Mouse (Mus musculus) midbrain, embryonic 11.5 days (tissue): ENCODE measurements at regions not wholly inside any gene's neighbourhood (a gene's known extent, or its start where the extent isn't known, plus 50 kb on each side); places are given as distances from the start of the nearest gene placed in this dataset.
A peak's percentile ranks its signal among the peaks of the same experiment; 100 is the strongest.

Experiments used
- ATAC-seq: fragments of 200-750 bp; cut with Nextera tagmentation; 2 replicates; pipeline ENCODE4 v1.8.0; 2017; ENCODE audit warnings: moderate TSS enrichment, moderate library complexity; ENCODE audit not compliant: low FRiP score
- DNase-seq: peaks from one replicate; pipeline ENCODE4 v3.0.0; 2015; ENCODE audit warnings: low spot score; ENCODE audit errors: missing footprints
- H3K27ac ChIP-seq: fragments of 300-500 bp; sonication (generic); 2 replicates; pipeline ENCODE4 v1.5.1; 2014; ENCODE audit warnings: low read depth, low read length
- H3K27me3 ChIP-seq: fragments of 300-500 bp; sonication (generic); 2 replicates; pipeline ENCODE4 v1.6.1; 2014; ENCODE audit warnings: mild to moderate bottlenecking, low read length, moderate library complexity, mixed read lengths; ENCODE audit not compliant: control insufficient read depth, insufficient read depth
- H3K36me3 ChIP-seq: fragments of 300-500 bp; sonication (generic); 2 replicates; pipeline ENCODE4 v1.6.1; 2014; ENCODE audit warnings: mild to moderate bottlenecking, low read length, moderate library complexity, mixed read lengths; ENCODE audit not compliant: control insufficient read depth, insufficient read depth
- H3K4me1 ChIP-seq: fragments of 300-500 bp; sonication (generic); 2 replicates; pipeline ENCODE4 v1.6.1; 2014; ENCODE audit warnings: low read length; ENCODE audit not compliant: control insufficient read depth, insufficient read depth
- H3K4me2 ChIP-seq: fragments of 300-500 bp; sonication (generic); 2 replicates; pipeline ENCODE4 v1.6.1; 2014; ENCODE audit warnings: mild to moderate bottlenecking, moderate library complexity
- H3K4me3 ChIP-seq: fragments of 300-500 bp; sonication (generic); 2 replicates; pipeline ENCODE4 v1.5.1; 2014; ENCODE audit warnings: low read depth, low read length
- H3K9ac ChIP-seq: fragments of 300-500 bp; sonication (generic); 2 replicates; pipeline ENCODE4 v1.6.1; 2014; ENCODE audit warnings: low read length
- H3K9me3 ChIP-seq: fragments of 300-500 bp; sonication (generic); 2 replicates; pipeline ENCODE4 v1.6.1; 2016; ENCODE audit warnings: low read length; ENCODE audit not compliant: control insufficient read depth
- WGBS: fragments of 180-500 bp; shearing (Covaris S2); extraction: QIAGEN DNeasy Blood & Tissue Kit; methylation state at CpG from one replicate; pipeline ENCODE4 v1.1.7; 2014; 5-methylcytosine and 5-hydroxymethylcytosine counted together

- no peak overlapping the region for H3K9ac ChIP-seq
- H3K4me3 ChIP-seq, result no peak overlapping the region
- H3K4me2 ChIP-seq, result no peak overlapping the region
- H3K36me3 ChIP-seq, result no peaks in the 10 kb centered on the region
- no peak overlapping the region for H3K27ac ChIP-seq
- H3K9me3 ChIP-seq, result no peaks in the 10 kb centered on the region
- DNase-seq (no peak), ATAC-seq (no peak)
- H3K27me3 ChIP-seq, result no peaks in the 10 kb centered on the region
- no peaks in the 10 kb centered on the region for H3K4me1 ChIP-seq
- 87% methylated on average over 8 of the region's 8 CpGs for WGBS
Observed at GRCm38 (mm10) chr5:51718911-51719310, 151.4 kb upstream of the Ppargc1a start.

- no peaks in the 10 kb centered on the region for H3K9me3 ChIP-seq
- H3K4me2 ChIP-seq, result no peak overlapping the region
- H3K4me1 ChIP-seq, result no peaks in the 10 kb centered on the region
- H3K27ac ChIP-seq, result no peak overlapping the region
- H3K4me3 ChIP-seq, result no peak overlapping the region
- no peaks in the 10 kb centered on the region for H3K27me3 ChIP-seq
- no peaks in the 10 kb centered on the region for H3K36me3 ChIP-seq
- no peak for ATAC-seq
- DNase-seq, result peak; percentile 68
- H3K9ac ChIP-seq, result no peak overlapping the region
- 95% methylated on average over 1 of the region's 1 CpGs for WGBS
Observed at GRCm38 (mm10) chr5:51718451-51718850, 150.9 kb upstream of the Ppargc1a start.

DNA sequence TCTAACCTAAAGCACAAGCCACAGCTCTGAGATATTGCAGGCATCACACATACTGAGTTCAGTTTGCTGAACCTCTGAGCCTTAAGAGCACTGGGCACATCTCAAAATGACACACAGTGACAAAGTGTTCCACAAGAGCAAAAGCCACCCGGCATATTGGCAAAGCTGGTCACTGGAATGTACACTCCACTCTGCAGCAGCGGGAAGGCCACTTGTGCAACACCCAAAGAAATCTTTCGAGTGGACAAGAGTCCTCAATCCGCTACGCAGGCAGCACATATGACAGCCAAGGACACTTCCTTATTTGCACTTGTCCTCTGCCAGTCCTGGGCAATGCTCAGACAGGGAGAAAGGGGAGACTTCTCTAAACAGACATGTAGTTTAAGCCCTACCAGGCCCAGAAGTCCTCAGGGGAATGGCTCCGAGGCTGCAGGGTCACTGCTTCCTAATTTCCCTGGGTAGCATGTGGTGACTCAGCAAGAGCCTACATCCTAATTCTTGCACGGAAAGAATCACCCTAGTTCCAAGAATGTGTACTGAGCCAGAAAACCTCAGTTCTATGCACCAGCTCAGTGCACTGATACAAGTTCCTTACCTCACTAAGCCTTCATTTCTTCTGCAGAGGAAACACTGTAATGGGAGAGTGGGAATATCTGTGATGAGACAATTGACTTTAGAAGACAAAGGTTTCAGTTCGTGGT lies 144.5 kb upstream of the Ppargc1a start:
- DNase-seq, result no peak
- WGBS, result 75% methylated on average over 8 of the region's 8 CpGs
- Histone ChIP-seq H3K36me3 (no peaks in the 10 kb centered on the region), H3K4me2 (no peak overlapping the region), H3K9me3 (no peaks in the 10 kb centered on the region), H3K27ac (no peak overlapping the region), H3K4me1 (no peaks in the 10 kb centered on the region), H3K9ac (no peak overlapping the region), H3K27me3 (no peaks in the 10 kb centered on the region), H3K4me3 (no peak overlapping the region)
- ATAC-seq, result no peak

- DNase-seq (no peak), ATAC-seq (no peak)
- no peaks in the 10 kb centered on the region for H3K9me3 ChIP-seq
- H3K4me1 ChIP-seq, result no peaks in the 10 kb centered on the region
- no peaks in the 10 kb centered on the region for H3K27me3 ChIP-seq
- no peak overlapping the region for H3K4me2 ChIP-seq
- no peaks in the 10 kb centered on the region for H3K36me3 ChIP-seq
- H3K9ac ChIP-seq, result no peak overlapping the region
- 90% methylated on average over 4 of the region's 4 CpGs for WGBS
- H3K27ac ChIP-seq, result no peak overlapping the region
- no peak overlapping the region for H3K4me3 ChIP-seq
Observed at GRCm38 (mm10) chr5:51710664-51711063, 143.1 kb upstream of the Ppargc1a start.

GRCm38 (mm10) chr5:51709447-51709991 lies 142.0 kb upstream of the Ppargc1a start:
- H3K4me2 ChIP-seq, result no peak overlapping the region
- no peak overlapping the region for H3K9ac ChIP-seq
- no peaks in the 10 kb centered on the region for H3K27me3 ChIP-seq
- ATAC-seq (no peak), DNase-seq (no peak)
- no peak overlapping the region for H3K4me3 ChIP-seq
- H3K9me3 ChIP-seq, result no peaks in the 10 kb centered on the region
- H3K4me1 ChIP-seq, result no peaks in the 10 kb centered on the region
- 88% methylated on average over 6 of the region's 6 CpGs for WGBS
- no peak overlapping the region for H3K27ac ChIP-seq
- H3K36me3 ChIP-seq, result no peaks in the 10 kb centered on the region

DNA sequence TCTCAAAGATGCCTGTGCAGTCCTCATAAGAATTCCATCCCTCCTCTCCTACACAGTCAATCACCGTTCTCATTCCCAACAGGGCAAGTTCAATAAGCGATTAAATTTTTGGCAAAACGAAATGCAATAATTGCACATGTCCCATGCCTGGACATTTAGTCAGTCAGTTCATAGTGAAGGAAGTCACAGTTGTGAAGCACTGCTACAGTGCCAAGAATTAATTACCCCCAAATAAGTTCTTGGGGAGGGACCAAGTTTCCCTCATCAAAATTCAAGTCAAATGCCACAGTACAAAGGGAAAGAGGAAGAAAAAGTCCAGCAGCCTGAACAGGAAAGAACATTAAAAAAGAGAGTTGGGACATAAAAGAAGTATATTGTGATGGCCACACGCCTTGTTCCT lies 112.4 kb upstream of the Ppargc1a start:
- H3K27ac ChIP-seq, result no peak overlapping the region
- H3K9me3 ChIP-seq, result no peaks in the 10 kb centered on the region
- no peak overlapping the region for H3K9ac ChIP-seq
- DNase-seq (no peak), ATAC-seq (no peak)
- no peak overlapping the region for H3K4me3 ChIP-seq
- H3K4me1 ChIP-seq, result no peaks in the 10 kb centered on the region
- no peaks in the 10 kb centered on the region for H3K27me3 ChIP-seq
- 90% methylated on average over 4 of the region's 4 CpGs for WGBS
- no peaks in the 10 kb centered on the region for H3K36me3 ChIP-seq
- no peak overlapping the region for H3K4me2 ChIP-seq

GRCm38 (mm10) chr5:51671190-51671589 lies 103.7 kb upstream of the Ppargc1a start:
- no peak for ATAC-seq
- Histone ChIP-seq H3K4me3 (no peak overlapping the region), H3K27me3 (no peaks in the 10 kb centered on the region), H3K9me3 (no peaks in the 10 kb centered on the region), H3K36me3 (no peaks in the 10 kb centered on the region), H3K27ac (no peak overlapping the region), H3K9ac (no peak overlapping the region), H3K4me1 (no peaks in the 10 kb centered on the region), H3K4me2 (no peak overlapping the region)
- DNase-seq, result no peak
- 95% methylated on average over 5 of the region's 5 CpGs for WGBS

GRCm38 (mm10) chr5:51665241-51665640 lies 97.7 kb upstream of the Ppargc1a start:
- H3K27me3 ChIP-seq, result no peaks in the 10 kb centered on the region
- H3K36me3 ChIP-seq, result no peaks in the 10 kb centered on the region
- H3K4me1 ChIP-seq, result no peaks in the 10 kb centered on the region
- no peak for DNase-seq
- no peak overlapping the region for H3K4me2 ChIP-seq
- no peak for ATAC-seq
- no peak overlapping the region for H3K4me3 ChIP-seq
- no peak overlapping the region for H3K9ac ChIP-seq
- no peak overlapping the region for H3K27ac ChIP-seq
- no peaks in the 10 kb centered on the region for H3K9me3 ChIP-seq
- WGBS, result 86% methylated on average over 6 of the region's 6 CpGs

DNA sequence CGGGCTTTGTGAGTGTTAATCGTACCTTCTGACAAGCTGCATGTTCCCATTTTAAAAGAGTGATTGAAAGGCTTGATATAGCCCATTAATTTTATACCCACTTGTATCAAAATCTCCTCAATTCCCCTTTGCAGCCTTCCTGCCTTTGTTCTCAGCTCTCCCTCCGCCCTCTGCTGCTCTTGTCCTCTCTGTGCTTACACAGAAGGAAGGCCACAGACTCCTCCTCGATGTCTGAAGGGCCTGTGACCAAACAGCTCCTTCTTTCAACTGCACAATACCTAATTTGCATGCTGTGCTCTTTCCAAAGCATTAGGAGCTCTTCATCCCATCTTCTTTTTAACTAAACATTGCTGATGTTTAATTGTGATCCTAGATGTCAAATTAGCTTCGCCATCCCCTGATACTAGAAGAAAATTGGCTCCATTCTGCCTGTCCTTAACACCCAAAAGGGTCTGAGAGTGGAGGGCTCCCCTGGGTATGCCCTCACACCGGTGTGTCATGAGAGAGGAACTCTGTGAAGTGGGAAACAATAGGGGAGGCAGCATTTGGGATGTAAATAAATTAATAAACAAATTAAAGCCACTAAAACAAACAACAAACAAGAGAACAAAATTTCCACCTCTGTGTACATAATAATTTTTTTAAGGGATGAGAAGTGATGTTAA lies 90.8 kb upstream of the Ppargc1a start:
- no peak for ATAC-seq
- Histone ChIP-seq H3K4me3 (no peak overlapping the region), H3K27ac (no peak overlapping the region), H3K9ac (no peak overlapping the region), H3K4me1 (peaks cover 2% of the 10 kb centered on the region; the same call in 1 of the 2 replicates), H3K9me3 (no peaks in the 10 kb centered on the region), H3K27me3 (no peaks in the 10 kb centered on the region), H3K36me3 (no peaks in the 10 kb centered on the region), H3K4me2 (no peak overlapping the region)
- no peak for DNase-seq
- WGBS, result 42% methylated on average over 6 of the region's 6 CpGs
